Mouse (Mus musculus): Measurements from ENCODE around the gene Rtf2. TPM values are rescaled to one million over a fixed set of nuclear protein-coding genes. Genes with fewer than 3 reads are reported as not detected.

Rtf2 gene
- total RNA-seq (2021): 10 to 100 TPM; 39.3 to 41.1 TPM

- peak; percentile 100 for DNase-seq
Measured at GRCm38 (mm10) chr2:172439843-172440639, at the start of gene Rtf2. Gene Rtf2, plus strand, starts transcription at chr2:172440556.

GRCm38 (mm10) chr2:172392041-172392521 is 48.3 kb upstream of the Rtf2 start:
- no peak for DNase-seq

DNA sequence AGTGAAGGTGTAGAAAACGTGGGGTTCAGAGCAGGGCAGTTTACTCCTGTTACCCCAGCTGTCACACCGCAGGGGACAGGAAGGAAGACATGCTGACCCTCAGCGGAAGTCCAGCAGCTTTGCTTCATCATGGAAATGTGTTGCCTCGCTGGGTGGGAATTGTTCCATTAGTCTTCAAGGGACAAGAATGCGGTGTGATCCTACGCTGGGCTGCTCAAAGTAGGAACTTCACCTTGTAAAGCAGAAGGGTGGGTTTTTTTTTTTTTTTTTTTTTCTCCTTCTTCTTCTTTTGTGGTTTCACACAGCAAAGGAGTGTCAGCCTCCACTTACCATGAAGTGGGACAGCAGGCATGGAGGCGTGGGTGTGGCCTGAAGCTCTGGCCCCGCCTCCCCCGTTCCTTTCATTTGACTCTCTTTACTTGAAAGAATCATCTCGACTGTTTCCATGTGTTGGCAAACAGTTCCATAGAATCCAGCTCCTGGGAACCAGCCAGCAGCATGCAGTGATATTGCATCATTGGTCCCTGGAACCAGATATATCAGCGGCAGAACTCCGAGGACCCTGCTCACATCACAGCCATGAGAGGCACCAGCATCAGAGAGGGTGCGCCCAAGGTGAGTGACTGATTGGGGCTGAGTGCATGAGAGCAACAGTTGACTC is 46.8 kb upstream of the Rtf2 start, which contains the start of gene Cass4:
TSS of gene Cass4 (plus strand) at position 404 of the 661 bp plus-strand sequence.
- peak; percentile 33 for DNase-seq

GRCm38 (mm10) chr2:172394052-172394392 is 46.3 kb upstream of the Rtf2 start:
- no peak for DNase-seq

DNA sequence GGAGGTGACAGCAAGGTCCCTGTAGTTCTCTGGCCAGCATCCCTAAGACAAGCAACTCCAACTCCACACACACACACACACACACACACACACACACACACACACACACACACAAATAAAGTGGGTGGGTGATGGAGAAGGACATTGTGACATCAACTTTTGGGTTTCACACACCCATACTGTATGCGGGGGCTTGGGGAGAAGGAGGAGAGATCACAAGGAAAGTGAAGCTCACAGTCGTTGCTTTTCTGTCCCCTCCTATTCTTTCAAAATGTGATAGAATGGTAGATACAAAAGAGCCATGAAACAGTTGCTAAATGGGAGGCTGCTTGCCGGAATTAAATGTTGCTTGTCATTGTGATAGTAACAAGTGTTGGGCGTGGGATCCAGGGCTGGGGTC is 45.7 kb upstream of the Rtf2 start:
- DNase-seq: no peak

DNA sequence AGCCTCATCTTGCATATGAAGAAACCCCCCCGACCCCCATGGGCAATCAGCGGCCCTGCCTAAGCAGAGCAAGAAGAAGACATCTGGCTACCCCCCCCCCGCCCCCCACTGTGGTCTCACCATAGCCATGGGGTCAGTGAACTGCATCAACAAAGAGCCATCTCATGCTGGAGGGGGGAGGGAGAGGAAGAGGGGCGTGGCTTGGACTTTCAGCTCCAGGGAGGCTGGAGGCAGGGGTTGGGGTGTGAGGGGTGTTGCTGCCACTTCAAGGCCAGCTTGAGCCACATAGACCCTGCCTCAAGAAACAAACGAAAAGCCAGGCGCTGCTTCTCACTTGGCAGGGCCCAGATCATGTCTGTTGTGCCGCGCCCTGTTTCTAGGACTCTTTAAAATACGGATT is 44.4 kb upstream of the Rtf2 start:
- DNase-seq: no peak

GRCm38 (mm10) chr2:172399901-172400300 is 40.5 kb upstream of the Rtf2 start:
- no peak for DNase-seq

- DNase-seq: no peak
Measured at GRCm38 (mm10) chr2:172401116-172401825, 39.1 kb upstream of the Rtf2 start.

- no peak for DNase-seq
Measured at GRCm38 (mm10) chr2:172404239-172404638, 36.1 kb upstream of the Rtf2 start.

- no peak for DNase-seq
Measured at GRCm38 (mm10) chr2:172405011-172405410, 35.3 kb upstream of the Rtf2 start.

- DNase-seq: no peak
Measured at GRCm38 (mm10) chr2:172406173-172406572, 34.2 kb upstream of the Rtf2 start.

- DNase-seq: no peak
Measured at GRCm38 (mm10) chr2:172407499-172407898, 32.9 kb upstream of the Rtf2 start.

DNA sequence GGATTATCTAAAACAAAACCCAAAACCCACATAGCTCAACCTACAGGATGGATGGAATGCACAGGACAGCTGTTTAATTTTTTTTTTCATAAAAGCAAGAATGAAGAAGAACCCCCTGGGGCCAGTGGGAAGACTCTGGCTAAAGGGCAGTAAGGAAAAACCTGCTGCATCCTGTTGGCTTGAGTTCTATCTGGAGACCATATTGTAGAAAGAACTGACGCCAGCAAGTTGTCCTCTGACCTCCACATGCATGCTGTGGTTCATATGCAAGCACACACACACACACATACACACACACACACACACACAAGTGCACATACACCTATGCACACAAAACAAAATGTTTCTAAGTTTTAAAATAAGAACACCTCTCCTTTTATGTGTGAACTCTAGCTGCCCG is 29.7 kb upstream of the Rtf2 start:
- no peak for DNase-seq

- no peak for DNase-seq
Measured at GRCm38 (mm10) chr2:172411091-172411490, 29.3 kb upstream of the Rtf2 start.

DNA sequence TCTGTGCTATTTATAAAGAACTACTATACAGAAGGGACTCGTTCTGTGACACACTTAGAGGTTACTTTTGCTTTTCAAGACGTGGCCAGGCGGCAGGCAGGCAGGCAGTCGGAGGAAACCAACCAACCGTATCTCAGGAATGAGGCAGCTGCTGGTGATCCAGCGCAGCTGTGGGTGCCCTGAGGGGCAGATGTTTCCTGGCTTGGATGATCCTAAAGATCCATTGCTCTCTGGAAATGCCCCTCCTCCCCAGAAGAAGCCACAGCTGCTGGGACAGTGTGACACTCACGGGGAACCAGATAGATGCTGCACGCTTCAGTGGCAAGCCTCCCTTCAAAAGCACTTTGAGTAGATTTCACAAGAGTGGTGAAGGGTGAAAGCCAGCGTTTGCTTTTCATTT is 27.9 kb upstream of the Rtf2 start:
- DNase-seq: no peak

- DNase-seq: no peak
Measured at GRCm38 (mm10) chr2:172413273-172413672, 27.1 kb upstream of the Rtf2 start.

GRCm38 (mm10) chr2:172413894-172414293 is 26.5 kb upstream of the Rtf2 start:
- no peak for DNase-seq

DNA sequence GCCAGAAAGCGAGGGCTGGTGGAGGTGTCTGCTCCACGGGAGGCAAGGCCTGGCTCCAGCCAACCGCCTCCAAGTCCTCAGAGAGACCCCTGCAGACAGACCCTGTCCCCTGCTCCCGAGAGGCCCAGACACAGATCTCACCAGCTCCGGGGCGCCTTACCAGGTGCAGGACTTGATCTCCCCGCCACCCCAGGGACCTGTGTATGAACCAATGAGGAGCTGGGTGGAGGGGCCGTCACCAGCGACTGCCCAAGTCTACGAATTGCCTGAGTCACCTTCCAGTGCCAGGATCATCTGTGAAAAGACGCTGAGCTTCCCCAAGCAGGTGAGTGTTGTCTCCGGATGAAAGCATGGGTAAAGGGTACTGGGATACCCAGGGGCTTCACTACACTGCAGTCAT is 24.1 kb upstream of the Rtf2 start:
- DNase-seq: no peak

DNA sequence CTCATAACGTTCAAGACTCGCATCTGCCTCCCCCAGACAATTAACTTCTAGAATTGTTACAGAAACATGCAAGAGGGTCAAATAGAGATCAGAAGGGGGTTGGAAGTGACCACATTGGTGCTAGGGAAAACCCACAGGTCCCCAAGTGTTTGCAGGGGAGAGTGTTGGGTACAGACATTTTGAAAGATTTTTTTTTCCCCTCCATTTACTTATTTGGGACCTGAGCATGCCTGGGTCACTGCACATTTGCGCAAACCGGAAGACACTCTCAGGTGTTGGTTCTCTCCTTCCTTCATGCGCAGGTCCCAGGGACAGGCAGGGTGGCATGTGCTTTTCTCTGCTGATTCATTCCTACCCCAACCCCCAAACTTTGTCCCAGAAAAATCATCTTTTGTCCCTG is 23.5 kb upstream of the Rtf2 start:
- DNase-seq: no peak

GRCm38 (mm10) chr2:172418208-172418607 is 22.1 kb upstream of the Rtf2 start:
- DNase-seq: no peak

GRCm38 (mm10) chr2:172430609-172431008 is 9.7 kb upstream of the Rtf2 start:
- peak; percentile 75 for DNase-seq

GRCm38 (mm10) chr2:172433746-172434145 is 6.6 kb upstream of the Rtf2 start:
- DNase-seq: no peak

- no peak for DNase-seq
Measured at GRCm38 (mm10) chr2:172437371-172437952, 2.9 kb upstream of the Rtf2 start.

Data from heart, postnatal 4 days (tissue).